Mouse (Mus musculus): ENCODE measurements around the gene Inhbc. TPM values are rescaled to one million over a fixed set of nuclear protein-coding genes. Genes with fewer than 3 reads are reported as not detected.

Gene Inhbc
- polyA plus RNA-seq, 1 experiment from 2014 or later, result not detected

DNA sequence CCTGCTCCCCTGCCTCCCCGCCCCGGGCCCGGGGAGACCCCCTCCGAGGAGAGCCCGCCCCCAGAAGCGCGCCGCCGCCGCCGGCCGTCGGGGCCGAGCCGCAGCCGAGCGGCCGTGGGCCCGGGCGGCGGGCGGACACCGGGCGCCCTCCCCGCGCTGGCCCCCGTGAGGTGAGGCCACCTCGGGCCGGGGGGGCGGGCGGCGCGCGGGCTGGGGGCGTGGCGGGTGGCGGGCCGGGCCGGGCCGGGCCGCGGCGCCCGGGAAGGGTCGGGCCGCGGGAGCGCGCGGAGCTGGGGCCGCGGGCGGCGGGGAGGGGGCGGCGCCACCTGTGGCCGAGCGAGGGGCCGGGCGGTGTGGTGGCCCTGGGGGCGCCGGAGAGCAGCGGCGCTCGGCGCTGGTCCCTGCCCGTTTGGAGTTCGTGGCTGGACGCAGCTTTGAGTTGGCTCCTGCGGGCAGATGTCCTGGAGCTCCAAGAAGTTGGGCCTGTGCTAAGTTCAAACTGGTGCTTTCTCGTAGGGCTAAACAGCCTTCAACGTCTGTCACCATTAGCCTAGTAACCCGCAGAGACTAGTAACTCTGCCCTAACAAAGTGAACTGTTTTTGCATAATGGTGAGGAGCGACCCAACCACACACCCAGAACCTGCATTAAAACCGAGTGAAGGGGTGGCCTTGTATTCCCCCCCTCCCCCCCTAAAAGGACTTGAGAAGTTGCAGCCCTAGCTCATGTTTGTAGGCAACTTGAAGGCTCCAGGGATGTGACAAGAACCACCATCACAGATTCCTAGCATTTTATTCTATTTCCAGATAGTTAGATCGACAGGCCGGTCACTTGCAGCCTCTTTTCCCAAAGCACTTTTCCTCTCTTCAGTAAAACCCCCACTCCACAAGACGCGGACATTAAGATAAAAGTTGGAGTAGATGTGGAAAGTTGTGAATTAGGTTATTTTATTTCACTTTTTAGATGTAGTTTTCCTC is 10.8 kb upstream of the Inhbc start:
- Histone ChIP-seq H3K9me3 (ENCODE audit: control insufficient read depth, low read length) (no peaks in the 10 kb centered on the region), H3K27ac (peak overlapping the region; percentile 93), H3K4me2 (replicated peaks) (peak overlapping the region; percentile 75), H3K9ac (peak overlapping the region; percentile 93), H3K36me3 (replicated peaks; ENCODE audit: control insufficient read depth, insufficient read depth) (no peaks in the 10 kb centered on the region), H3K4me1 (replicated peaks; ENCODE audit: control insufficient read depth, insufficient read depth, low read length) (peaks cover 10% of the 10 kb centered on the region; the same call in 1 of the 2 replicates), H3K27me3 (ENCODE audit: control insufficient read depth, insufficient read depth, low read length) (no peaks in the 10 kb centered on the region), H3K4me3 (replicated peaks; ENCODE audit: low read length) (peak overlapping the region; percentile 64)
- 3% methylated on average over 47 of the region's 79 CpGs for WGBS
- ATAC-seq (ENCODE audit: low FRiP score), result peak; percentile 79
- DNase-seq (ENCODE audit: low spot score), result peak; percentile 39

DNA sequence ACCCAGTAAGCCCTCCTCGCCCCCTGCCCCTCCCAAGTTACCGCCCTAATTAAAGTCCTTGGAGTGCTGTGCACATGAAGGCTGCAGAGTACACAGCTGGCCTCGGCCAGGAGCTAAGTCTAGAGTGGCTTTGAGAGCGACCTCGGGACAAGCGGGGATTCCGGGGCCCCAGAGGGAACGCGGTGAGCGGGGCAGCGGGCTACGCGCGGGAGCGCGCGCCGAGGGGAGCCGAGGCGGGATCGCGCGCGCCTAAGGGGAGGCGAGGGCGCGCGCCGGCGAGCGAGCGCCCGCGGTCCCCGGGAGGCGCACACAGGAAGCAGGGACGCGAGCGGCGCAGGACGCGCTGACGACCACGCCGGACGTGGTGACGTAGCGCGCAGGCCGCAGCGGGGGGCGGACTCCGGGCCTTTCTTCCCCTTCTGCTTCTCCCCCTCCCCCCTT is 10.0 kb upstream of the Inhbc start, which contains the start of gene R3hdm2:
R3hdm2 (plus strand) TSS at position 77 of the 441 bp plus-strand sequence.
- DNase-seq (ENCODE audit: low spot score), result peak; percentile 94
- under 1% methylated on average over 39 of the region's 53 CpGs for WGBS
- no peaks in the 10 kb centered on the region for H3K36me3 ChIP-seq (replicated peaks; ENCODE audit: control insufficient read depth, insufficient read depth)
- no peaks in the 10 kb centered on the region for H3K27me3 ChIP-seq (ENCODE audit: control insufficient read depth, insufficient read depth, low read length)
- peak within 1 kb of the TSS; percentile 93 for H3K9ac ChIP-seq
- peak within 1 kb of the TSS; percentile 75 for H3K4me2 ChIP-seq (replicated peaks)
- H3K9me3 ChIP-seq (ENCODE audit: control insufficient read depth, low read length), result no peaks in the 10 kb centered on the region
- peak; percentile 94 for ATAC-seq (ENCODE audit: low FRiP score)
- H3K4me3 ChIP-seq (replicated peaks; ENCODE audit: low read length), result peak within 1 kb of the TSS; percentile 64
- peaks cover 10% of the 10 kb centered on the region; the same call in 1 of the 2 replicates for H3K4me1 ChIP-seq (replicated peaks; ENCODE audit: control insufficient read depth, insufficient read depth, low read length)
- peak within 1 kb of the TSS; percentile 93 for H3K27ac ChIP-seq

DNA sequence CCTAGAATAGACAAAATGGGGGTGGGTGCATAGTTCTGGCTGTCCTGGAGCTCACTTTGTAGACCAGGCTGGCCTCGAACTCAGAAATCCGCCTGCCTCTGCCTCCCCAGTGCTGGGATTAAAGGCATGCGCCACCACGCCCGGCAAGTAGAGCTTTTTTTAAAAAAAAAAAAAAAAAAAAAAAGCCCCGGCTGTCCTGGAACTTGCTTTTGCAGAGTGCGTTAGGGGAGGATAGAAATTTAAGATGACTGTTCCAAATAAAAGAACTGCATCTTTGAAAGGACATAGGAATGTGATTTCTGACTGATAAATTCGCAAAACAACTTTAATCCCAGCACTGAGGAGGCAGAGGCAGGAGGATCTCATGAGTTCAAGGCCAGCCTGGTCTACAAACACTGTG is 9.4 kb upstream of the Inhbc start:
- no peak for ATAC-seq (ENCODE audit: low FRiP score)
- H3K9me3 ChIP-seq (ENCODE audit: control insufficient read depth, low read length), result no peaks in the 10 kb centered on the region
- H3K4me3 ChIP-seq (replicated peaks; ENCODE audit: low read length), result peak overlapping the region; percentile 64
- no peaks in the 10 kb centered on the region for H3K27me3 ChIP-seq (ENCODE audit: control insufficient read depth, insufficient read depth, low read length)
- no peaks in the 10 kb centered on the region for H3K36me3 ChIP-seq (replicated peaks; ENCODE audit: control insufficient read depth, insufficient read depth)
- 90% methylated on average over 8 of the region's 8 CpGs for WGBS
- DNase-seq (ENCODE audit: low spot score), result no peak
- H3K9ac ChIP-seq, result peak overlapping the region; percentile 93; the same call in 1 of the 2 replicates
- H3K27ac ChIP-seq, result peak overlapping the region; percentile 93
- H3K4me1 ChIP-seq (replicated peaks; ENCODE audit: control insufficient read depth, insufficient read depth, low read length), result peaks cover 10% of the 10 kb centered on the region; the same call in 1 of the 2 replicates
- H3K4me2 ChIP-seq (replicated peaks), result peak overlapping the region; percentile 61

DNA sequence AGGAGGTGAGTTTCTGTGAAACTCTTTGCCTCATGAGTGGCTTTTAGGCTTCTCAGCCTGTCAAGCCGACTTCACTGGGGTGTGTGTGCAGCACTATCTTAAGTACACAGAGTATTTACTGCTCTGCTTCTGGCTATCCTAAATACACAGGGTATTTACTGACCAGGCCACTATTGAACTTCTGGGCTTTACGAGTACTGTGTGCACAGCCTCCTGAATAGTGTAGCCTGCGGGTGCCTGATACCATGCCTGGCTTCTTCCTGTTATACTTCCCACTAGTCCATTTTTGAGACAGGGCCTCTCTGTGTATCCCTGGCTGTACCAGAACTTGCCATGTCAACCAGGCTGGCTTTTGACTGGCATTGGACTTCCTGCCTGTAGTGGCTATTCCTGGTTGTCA is 7.5 kb upstream of the Inhbc start:
- H3K27ac ChIP-seq, result no peak overlapping the region
- DNase-seq (ENCODE audit: low spot score) (no peak), ATAC-seq (ENCODE audit: low FRiP score) (no peak)
- H3K9me3 ChIP-seq (ENCODE audit: control insufficient read depth, low read length), result no peaks in the 10 kb centered on the region
- H3K4me2 ChIP-seq (replicated peaks), result no peak overlapping the region
- no peaks in the 10 kb centered on the region for H3K27me3 ChIP-seq (ENCODE audit: control insufficient read depth, insufficient read depth, low read length)
- peaks cover 10% of the 10 kb centered on the region; the same call in 1 of the 2 replicates for H3K4me1 ChIP-seq (replicated peaks; ENCODE audit: control insufficient read depth, insufficient read depth, low read length)
- no peaks in the 10 kb centered on the region for H3K36me3 ChIP-seq (replicated peaks; ENCODE audit: control insufficient read depth, insufficient read depth)
- no peak overlapping the region for H3K9ac ChIP-seq
- 80% methylated on average over 3 of the region's 3 CpGs for WGBS
- no peak overlapping the region for H3K4me3 ChIP-seq (replicated peaks; ENCODE audit: low read length)

DNA sequence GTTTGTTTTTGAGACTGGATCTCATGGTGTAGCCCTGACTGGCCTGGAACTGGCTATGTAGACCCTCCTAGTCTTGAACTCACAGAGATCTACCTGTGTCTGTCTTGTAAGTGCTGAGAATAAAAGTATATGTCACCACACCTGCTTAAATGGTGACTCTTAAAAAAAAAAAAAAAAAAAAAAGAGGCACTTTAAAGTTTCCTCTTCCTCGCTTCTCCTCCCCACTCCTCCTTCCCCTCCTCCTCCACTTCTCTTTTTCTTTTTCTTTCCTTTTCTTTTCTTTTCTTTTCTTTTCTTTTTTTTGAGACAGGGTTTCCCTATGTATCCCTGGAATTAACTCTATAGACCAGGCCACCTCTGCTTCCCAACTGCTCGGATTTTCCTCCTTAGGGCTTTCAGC is 792 bp upstream of the Inhbc start:
- 57% methylated on average over 2 of the region's 2 CpGs for WGBS

DNA sequence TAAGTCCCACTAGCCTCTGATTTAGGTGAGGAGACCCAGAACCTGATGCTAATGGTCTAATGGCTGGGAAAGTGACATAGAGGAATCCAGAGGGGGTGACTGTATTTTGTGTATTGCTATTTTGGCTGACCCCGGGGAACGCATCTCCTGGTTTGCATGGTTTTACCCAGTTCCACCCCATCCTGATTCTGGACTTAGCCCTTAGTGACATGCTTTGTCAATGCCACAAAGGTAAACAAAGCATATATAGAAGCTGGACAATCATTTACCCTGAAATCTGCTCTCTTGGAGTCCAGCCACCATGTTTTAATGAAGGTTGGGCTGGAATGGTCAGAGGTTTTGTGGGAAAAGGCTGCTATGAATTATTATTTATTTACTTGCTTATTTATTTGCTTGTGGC is 2.0 kb downstream of the Inhbc start:
- Histone ChIP-seq H3K4me1 (replicated peaks; ENCODE audit: control insufficient read depth, insufficient read depth, low read length) (no peaks in the 10 kb centered on the region), H3K27ac (no peak overlapping the region), H3K9me3 (ENCODE audit: control insufficient read depth, low read length) (no peaks in the 10 kb centered on the region), H3K4me3 (replicated peaks; ENCODE audit: low read length) (no peak overlapping the region), H3K9ac (no peak overlapping the region), H3K4me2 (replicated peaks) (no peak overlapping the region), H3K27me3 (ENCODE audit: control insufficient read depth, insufficient read depth, low read length) (no peaks in the 10 kb centered on the region), H3K36me3 (replicated peaks; ENCODE audit: control insufficient read depth, insufficient read depth) (no peaks in the 10 kb centered on the region)
- no peak for DNase-seq (ENCODE audit: low spot score)
- WGBS, result 72% methylated on average over 2 of the region's 2 CpGs
- no peak for ATAC-seq (ENCODE audit: low FRiP score)

More for the DNA sequence above, 792 bp upstream of the Inhbc start:
- Histone ChIP-seq H3K36me3 (replicated peaks; ENCODE audit: control insufficient read depth, insufficient read depth) (no peaks in the 10 kb centered on the region), H3K4me2 (replicated peaks) (no peak overlapping the region), H3K27me3 (ENCODE audit: control insufficient read depth, insufficient read depth, low read length) (no peaks in the 10 kb centered on the region), H3K27ac (no peak overlapping the region), H3K4me1 (replicated peaks; ENCODE audit: control insufficient read depth, insufficient read depth, low read length) (no peaks in the 10 kb centered on the region), H3K9me3 (ENCODE audit: control insufficient read depth, low read length) (no peaks in the 10 kb centered on the region), H3K4me3 (replicated peaks; ENCODE audit: low read length) (no peak overlapping the region), H3K9ac (no peak overlapping the region)
- DNase-seq (ENCODE audit: low spot score) (no peak), ATAC-seq (ENCODE audit: low FRiP score) (no peak)

DNA sequence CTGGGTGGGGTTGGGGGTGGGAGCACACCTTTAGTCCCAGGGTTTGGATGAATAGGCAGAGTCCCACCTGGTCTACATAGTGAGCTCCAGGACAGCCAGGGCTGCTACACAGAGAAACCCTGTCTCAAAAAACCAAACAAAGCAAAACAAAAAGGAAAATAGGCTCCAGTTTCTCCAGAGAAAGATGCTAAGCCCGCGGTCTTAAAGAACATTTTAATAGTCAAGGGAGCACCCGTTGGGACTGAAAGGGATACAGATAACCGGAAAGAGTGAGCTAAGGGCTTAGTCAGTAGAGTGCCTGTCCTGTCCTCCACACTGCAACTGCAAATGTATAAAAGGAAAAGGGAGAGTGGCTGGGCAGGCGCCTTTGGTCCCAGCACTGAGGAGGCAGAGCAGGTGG is 3.1 kb downstream of the Inhbc start:
- ATAC-seq (ENCODE audit: low FRiP score), result no peak
- no peaks in the 10 kb centered on the region for H3K36me3 ChIP-seq (replicated peaks; ENCODE audit: control insufficient read depth, insufficient read depth)
- H3K9ac ChIP-seq, result no peak overlapping the region
- no peak overlapping the region for H3K4me3 ChIP-seq (replicated peaks; ENCODE audit: low read length)
- 75% methylated on average over 5 of the region's 5 CpGs for WGBS
- H3K27ac ChIP-seq, result no peak overlapping the region
- H3K27me3 ChIP-seq (ENCODE audit: control insufficient read depth, insufficient read depth, low read length), result no peaks in the 10 kb centered on the region
- no peak for DNase-seq (ENCODE audit: low spot score)
- H3K4me1 ChIP-seq (replicated peaks; ENCODE audit: control insufficient read depth, insufficient read depth, low read length), result no peaks in the 10 kb centered on the region
- H3K9me3 ChIP-seq (ENCODE audit: control insufficient read depth, low read length), result no peaks in the 10 kb centered on the region
- no peak overlapping the region for H3K4me2 ChIP-seq (replicated peaks)

DNA sequence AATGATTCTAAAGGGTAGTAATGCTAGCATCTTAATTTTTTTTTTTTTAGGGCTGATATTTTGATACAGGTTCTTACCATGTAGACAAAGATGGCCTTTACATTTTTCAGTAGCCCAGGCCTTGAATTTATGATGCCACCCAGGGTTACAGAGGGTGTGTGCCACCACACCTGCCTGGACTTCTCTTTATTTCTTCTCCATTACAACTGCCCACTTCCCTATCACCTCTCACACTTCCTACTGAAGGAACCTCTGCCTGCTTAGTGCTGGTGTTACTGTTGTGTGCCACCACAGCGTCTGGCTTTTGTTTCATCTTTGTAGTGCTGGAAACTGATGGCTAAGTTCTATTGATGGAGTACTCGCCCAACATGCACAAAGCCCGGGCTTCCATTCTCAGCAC is 9.5 kb downstream of the Inhbc start:
- no peak overlapping the region for H3K9ac ChIP-seq
- H3K36me3 ChIP-seq (replicated peaks; ENCODE audit: control insufficient read depth, insufficient read depth), result no peaks in the 10 kb centered on the region
- DNase-seq (ENCODE audit: low spot score) (no peak), ATAC-seq (ENCODE audit: low FRiP score) (no peak)
- 89% methylated on average over 3 of the region's 3 CpGs for WGBS
- no peak overlapping the region for H3K27ac ChIP-seq
- no peaks in the 10 kb centered on the region for H3K4me1 ChIP-seq (replicated peaks; ENCODE audit: control insufficient read depth, insufficient read depth, low read length)
- H3K4me3 ChIP-seq (replicated peaks; ENCODE audit: low read length), result no peak overlapping the region
- H3K27me3 ChIP-seq (ENCODE audit: control insufficient read depth, insufficient read depth, low read length), result no peaks in the 10 kb centered on the region
- H3K4me2 ChIP-seq (replicated peaks), result no peak overlapping the region
- no peaks in the 10 kb centered on the region for H3K9me3 ChIP-seq (ENCODE audit: control insufficient read depth, low read length)

DNA sequence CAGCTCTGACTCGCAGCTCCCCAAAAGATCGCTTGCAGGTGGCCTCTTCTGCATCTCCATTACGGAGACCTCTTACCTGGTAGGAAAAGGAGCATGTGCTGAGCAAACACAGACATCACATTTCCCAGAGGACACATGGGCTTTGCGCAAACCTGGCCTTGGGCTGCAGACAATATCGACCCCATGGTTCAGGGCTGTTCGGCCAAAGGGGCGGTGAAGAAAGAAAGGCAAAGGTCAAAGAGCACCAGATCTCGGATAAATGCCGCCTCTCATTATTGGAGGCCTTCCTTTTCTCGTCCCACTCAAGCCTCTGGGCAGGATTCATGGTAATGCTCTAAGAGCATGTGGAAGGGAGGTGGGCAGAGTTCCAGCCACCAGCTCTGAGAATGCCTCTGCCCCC is 14.9 kb downstream of the Inhbc start:
- H3K4me3 ChIP-seq (replicated peaks; ENCODE audit: low read length), result no peak overlapping the region
- no peak for DNase-seq (ENCODE audit: low spot score)
- no peak for ATAC-seq (ENCODE audit: low FRiP score)
- no peaks in the 10 kb centered on the region for H3K9me3 ChIP-seq (ENCODE audit: control insufficient read depth, low read length)
- 0 out of 2 replicates have a peak, but pooled peaks cover 3% of the 10 kb centered on the region for H3K4me1 ChIP-seq (replicated peaks; ENCODE audit: control insufficient read depth, insufficient read depth, low read length)
- no peaks in the 10 kb centered on the region for H3K27me3 ChIP-seq (ENCODE audit: control insufficient read depth, insufficient read depth, low read length)
- H3K27ac ChIP-seq, result no peak overlapping the region
- H3K36me3 ChIP-seq (replicated peaks; ENCODE audit: control insufficient read depth, insufficient read depth), result no peaks in the 10 kb centered on the region
- H3K4me2 ChIP-seq (replicated peaks), result no peak overlapping the region
- H3K9ac ChIP-seq, result no peak overlapping the region
- 49% methylated on average over 10 of the region's 10 CpGs for WGBS
